Mouse (Mus musculus) liver, embryonic 14 days (tissue): ENCODE results near the gene Uba7. TPM values are rescaled to one million over a fixed set of nuclear protein-coding genes. Genes with fewer than 3 reads are reported as not detected.

Source experiments
- polyA plus RNA-seq: library from polyadenylated mRNA; depleted of rRNA; stranded (reverse); fragments of >200 nt; gene quantifications from 2 replicates; pipeline ENCODE4 v1.2.3, GENCODE M21; 2012; rRNA removed

The Uba7 gene
- polyA plus RNA-seq = 73.2 and 97.2 TPM in 2 replicates

GRCm38 (mm10) chr9:107975399-107976386 lies at the start of gene Uba7:
Gene Uba7 (plus strand): TSS chr9:107975505.

GRCm38 (mm10) chr9:107928169-107928568 lies 47.1 kb upstream of the Uba7 start, which contains the start of gene Actl11:
Gene Actl11 (plus strand): TSS chr9:107928469.

GRCm38 (mm10) chr9:107935374-107935773 lies 39.9 kb upstream of the Uba7 start, which contains the start of gene Camkv:
Gene Camkv (plus strand): TSS chr9:107935674.

GRCm38 (mm10) chr9:107949922-107950235 lies 25.4 kb upstream of the Uba7 start, which contains the start of gene Traip:
Gene Traip (plus strand): TSS chr9:107950136.

GRCm38 (mm10) chr9:107982681-107983346 lies 7.5 kb downstream of the Uba7 start, which contains the start of gene Gm20661:
Gene Gm20661 (plus strand): TSS chr9:107983058.

GRCm38 (mm10) chr9:107985131-107986119 lies 10.1 kb downstream of the Uba7 start, which contains the start of gene Inka1:
Gene Inka1 (minus strand): TSS chr9:107985879.

GRCm38 (mm10) chr9:107992197-107992596 lies 16.9 kb downstream of the Uba7 start, which contains the start of gene Cdhr4:
Gene Cdhr4 (plus strand): TSS chr9:107992497.

GRCm38 (mm10) chr9:107996049-107996448 lies 20.7 kb downstream of the Uba7 start, which contains the start of gene Gm20662:
Gene Gm20662 (plus strand): TSS chr9:107996349.

GRCm38 (mm10) chr9:108001922-108002770 lies 26.8 kb downstream of the Uba7 start, which contains the start of gene Ip6k1:
Gene Ip6k1 (plus strand): TSS chr9:108002501.

Other genes with a start within 250 kb of the Uba7 start
- 38.0 and 39.9 TPM in 2 replicates for gene Rbm5, start 204.5 kb upstream of the Uba7 start, polyA plus RNA-seq
- gene Rbm6, start 102.3 kb upstream of the Uba7 start, polyA plus RNA-seq = 21.5 and 22.3 TPM in 2 replicates
- gene Mon1a, start 87.4 kb upstream of the Uba7 start, polyA plus RNA-seq = 3.8 and 3.9 TPM in 2 replicates
- gene Mst1r, start 68.6 kb upstream of the Uba7 start, polyA plus RNA-seq = 0.98 and 1.0 TPM in 2 replicates
- not detected in 2 replicates for gene Actl11, start 47.0 kb upstream of the Uba7 start, polyA plus RNA-seq
- gene Camkv, start 39.8 kb upstream of the Uba7 start, polyA plus RNA-seq = 0.10 and 0.13 TPM in 2 replicates
- 6.3 and 8.5 TPM in 2 replicates for gene Traip, start 25.4 kb upstream of the Uba7 start, polyA plus RNA-seq
- 0.65 and 0.71 TPM in 2 replicates for gene Gm20661, start 7.6 kb downstream of the Uba7 start, polyA plus RNA-seq
- 27.4 and 29.9 TPM in 2 replicates for gene Inka1, start 10.4 kb downstream of the Uba7 start, polyA plus RNA-seq
- gene Cdhr4, start 17.0 kb downstream of the Uba7 start, polyA plus RNA-seq = 2.4 and 3.3 TPM in 2 replicates
- 0.58 and 0.95 TPM in 2 replicates for gene Gm20662, start 20.8 kb downstream of the Uba7 start, polyA plus RNA-seq
- 27.1 and 30.8 TPM in 2 replicates for gene Ip6k1, start 27.0 kb downstream of the Uba7 start, polyA plus RNA-seq
- 8.2 and 9.5 TPM in 2 replicates for gene Gmppb, start 73.7 kb downstream of the Uba7 start, polyA plus RNA-seq
- 0.42 and 0.55 TPM in 2 replicates for gene Amigo3, start 77.7 kb downstream of the Uba7 start, polyA plus RNA-seq
- 17.8 and 19.6 TPM in 2 replicates for gene Mst1, start 104.9 kb downstream of the Uba7 start, polyA plus RNA-seq
- gene Rnf123, start 107.8 kb downstream of the Uba7 start, polyA plus RNA-seq = 105 and 129 TPM in 2 replicates
- 116 and 139 TPM in 2 replicates for gene Apeh, start 119.1 kb downstream of the Uba7 start, polyA plus RNA-seq
- gene Bsn, start 214.9 kb downstream of the Uba7 start, polyA plus RNA-seq = 0.86 and 0.89 TPM in 2 replicates